18 mouse cellular contexts compared by ENCODE assay signal in the genomic region with DNA sequence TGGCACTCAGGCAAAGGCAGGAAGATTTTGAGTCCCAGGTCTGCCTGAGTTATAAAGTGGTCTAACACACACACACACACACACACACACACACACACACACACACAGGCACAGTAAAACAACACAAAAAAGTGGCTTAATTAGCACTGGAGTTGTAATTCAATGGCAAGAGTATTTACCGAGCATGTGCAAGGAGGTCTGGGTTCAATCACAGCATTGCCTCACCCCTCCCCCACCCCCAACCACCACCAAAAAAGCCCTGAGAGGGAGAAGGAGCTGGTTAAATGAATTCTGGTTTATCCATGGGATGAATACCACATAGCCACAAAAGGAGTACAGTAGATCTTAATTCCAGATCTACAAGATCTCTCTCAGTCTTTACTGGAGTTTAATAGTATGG.
DNase-seq lines count a peak whose midpoint lies in the region; ATAC-seq and TF ChIP-seq lines count a peak whose summit lies in the region.
"Had no signal": no experiment of that assay in that cellular context is flagged by ENCODE, and none has a peak within 500 bp of the region (broad histone marks: within the 10 kb centered on the region; RNA-seq: fewer than 3 reads in every experiment).

No protein-coding gene starts in this region.

- no peak overlapping the region for H3K9ac ChIP-seq in forebrain, embryonic 14.5 days (ENCODE audit: low read length)
- no peak overlapping the region for H3K9ac ChIP-seq in forebrain, embryonic 11.5 days (ENCODE audit: low read length)
- no peak overlapping the region for H3K9ac ChIP-seq in heart, embryonic 16.5 days (ENCODE audit: low read length)
- no peak overlapping the region for H3K9ac ChIP-seq in embryonic facial prominence, embryonic 11.5 days (replicated peaks; ENCODE audit: low read length)

- ATAC-seq in forebrain, embryonic 14.5 days: no peak
- no peak for ATAC-seq in forebrain, embryonic 11.5 days (replicated peaks; ENCODE audit: low FRiP score)
- no peak for ATAC-seq in heart, embryonic 16.5 days (replicated peaks; ENCODE audit: extremely low read depth, insufficient read depth, low FRiP score)
- no peak for ATAC-seq in embryonic facial prominence, embryonic 11.5 days (replicated peaks; ENCODE audit: insufficient number of reproducible peaks, low FRiP score, low TSS enrichment, low read depth)
- ATAC-seq: activated CD4-positive, CD25-positive, alpha-beta regulatory T cell, adult 4 months; inflammation-experienced regulatory T-cells, adult 6 months had no signal

- no peak for DNase-seq in forebrain, embryonic 14.5 days (ENCODE audit: low spot score)
- DNase-seq in forebrain, embryonic 11.5 days (ENCODE audit: low spot score): no peak
- DNase-seq in heart, postnatal 25 days (ENCODE audit: low spot score): no peak
- DNase-seq in embryonic facial prominence, embryonic 11.5 days (ENCODE audit: low spot score): peak; percentile 61
- no peak for DNase-seq in urinary bladder, adult 2 months (ENCODE audit: low spot score)
- DNase-seq: adrenal gland, postnatal 25 days; cerebellum, adult 2 months; gastrocnemius, postnatal 14 days; kidney, adult 9 months; lung, adult 2 months; lung, postnatal 4 days; thymus, postnatal 36 days had no signal

- H3K4me1 ChIP-seq in forebrain, embryonic 14.5 days (ENCODE audit: control insufficient read depth, insufficient read depth, low read length): peaks cover 6% of the 10 kb centered on the region; the same call in 1 of the 2 replicates
- H3K4me1 ChIP-seq in forebrain, embryonic 11.5 days (replicated peaks; ENCODE audit: control insufficient read depth, insufficient read depth, low read length): peaks cover 8% of the 10 kb centered on the region; the same call in 1 of the 2 replicates
- H3K4me1 ChIP-seq in heart, embryonic 16.5 days (ENCODE audit: control insufficient read depth, insufficient read depth, low read length): peaks cover 47% of the 10 kb centered on the region
- no peaks in the 10 kb centered on the region; the same call in 1 of the 2 replicates for H3K4me1 ChIP-seq in embryonic facial prominence, embryonic 11.5 days (ENCODE audit: control insufficient read depth, insufficient read depth, low read length)

- no peaks in the 10 kb centered on the region for H3K27me3 ChIP-seq in forebrain, embryonic 14.5 days (replicated peaks; ENCODE audit: control insufficient read depth, insufficient read depth, low read length)
- no peaks in the 10 kb centered on the region for H3K27me3 ChIP-seq in forebrain, embryonic 11.5 days (ENCODE audit: control insufficient read depth, insufficient read depth, low read length)
- no peaks in the 10 kb centered on the region for H3K27me3 ChIP-seq in heart, embryonic 16.5 days (ENCODE audit: control insufficient read depth, insufficient read depth, low read length)
- no peaks in the 10 kb centered on the region for H3K27me3 ChIP-seq in embryonic facial prominence, embryonic 11.5 days (ENCODE audit: control insufficient read depth, insufficient read depth, low read length)
- no peaks in the 10 kb centered on the region for H3K27me3 ChIP-seq in myocyte (ENCODE audit: control insufficient read depth, insufficient read depth, insufficient read length)

- H3K4me3 ChIP-seq in forebrain, embryonic 14.5 days (ENCODE audit: low read depth, low read length): no peak overlapping the region
- no peak overlapping the region for H3K4me3 ChIP-seq in forebrain, embryonic 11.5 days (ENCODE audit: low read depth, low read length)
- H3K4me3 ChIP-seq in heart, embryonic 16.5 days (ENCODE audit: low read length): no peak overlapping the region
- H3K4me3 ChIP-seq in embryonic facial prominence, embryonic 11.5 days (ENCODE audit: low read depth, low read length): no peak overlapping the region
- H3K4me3 ChIP-seq in myocyte: no peak overlapping the region
- H3K4me3 ChIP-seq: hindbrain, embryonic 10.5 days; midbrain, embryonic 10.5 days had no signal

- peaks cover 5% of the 10 kb centered on the region for H3K79me2 ChIP-seq in myocyte (ENCODE audit: control insufficient read depth, insufficient read depth)

- no peak for TF ChIP-seq POLR2A in myocyte (IDR thresholded peaks at IDR 0.05; ENCODE audit: insufficient read length, low read depth)

- no peaks in the 10 kb centered on the region for H3K36me3 ChIP-seq in forebrain, embryonic 14.5 days (ENCODE audit: control insufficient read depth, insufficient read depth, low read length)
- no peaks in the 10 kb centered on the region for H3K36me3 ChIP-seq in forebrain, embryonic 11.5 days (ENCODE audit: control insufficient read depth, insufficient read depth, low read length)
- H3K36me3 ChIP-seq in heart, embryonic 16.5 days (ENCODE audit: control insufficient read depth, insufficient read depth): no peaks in the 10 kb centered on the region
- H3K36me3 ChIP-seq in embryonic facial prominence, embryonic 11.5 days (replicated peaks; ENCODE audit: control insufficient read depth, insufficient read depth, low read depth, low read length): no peaks in the 10 kb centered on the region
- H3K36me3 ChIP-seq in myocyte (ENCODE audit: control insufficient read depth, insufficient read depth): no peaks in the 10 kb centered on the region

- H3K9me3 ChIP-seq in forebrain, embryonic 14.5 days (replicated peaks; ENCODE audit: control insufficient read depth, low read length): no peaks in the 10 kb centered on the region
- H3K9me3 ChIP-seq in forebrain, embryonic 11.5 days (ENCODE audit: control insufficient read depth, low read length): no peaks in the 10 kb centered on the region
- H3K9me3 ChIP-seq in heart, embryonic 16.5 days (replicated peaks; ENCODE audit: control insufficient read depth, low read length): no peaks in the 10 kb centered on the region
- H3K9me3 ChIP-seq in embryonic facial prominence, embryonic 11.5 days (replicated peaks; ENCODE audit: control insufficient read depth, low read length): no peaks in the 10 kb centered on the region
- H3K9me3 ChIP-seq: hindbrain, embryonic 10.5 days; midbrain, embryonic 10.5 days had no signal

- 8% methylated on average over 1 of the region's 1 CpGs for WGBS in forebrain, embryonic 14.5 days
- 25% methylated on average over 1 of the region's 1 CpGs for WGBS in forebrain, embryonic 11.5 days
- 14% methylated on average over 1 of the region's 1 CpGs for WGBS in heart, embryonic 16.5 days
- 10% methylated on average over 1 of the region's 1 CpGs for WGBS in embryonic facial prominence, embryonic 11.5 days

- H3K4me2 ChIP-seq in forebrain, embryonic 14.5 days (ENCODE audit: low read length): no peak overlapping the region
- H3K4me2 ChIP-seq in forebrain, embryonic 11.5 days (ENCODE audit: low read depth, low read length, severe bottlenecking): no peak overlapping the region
- H3K4me2 ChIP-seq in heart, embryonic 16.5 days (ENCODE audit: low read depth, low read length): no peak overlapping the region
- no peak overlapping the region for H3K4me2 ChIP-seq in embryonic facial prominence, embryonic 11.5 days (ENCODE audit: low read depth, low read length)
- H3K4me2 ChIP-seq in myocyte (ENCODE audit: low read depth): peak overlapping the region; percentile 66

- H3ac ChIP-seq in myocyte (ENCODE audit: control insufficient read depth, insufficient read length): no peak overlapping the region

- 0 out of 2 replicates have a peak overlapping the region, but pooled peaks have one; percentile 18 for H3K27ac ChIP-seq in forebrain, embryonic 14.5 days (ENCODE audit: low read depth, low read length)
- no peak overlapping the region for H3K27ac ChIP-seq in forebrain, embryonic 11.5 days (ENCODE audit: low read depth, low read length)
- peak overlapping the region; percentile 62; the same call in 1 of the 2 replicates for H3K27ac ChIP-seq in heart, embryonic 16.5 days (ENCODE audit: low read length)
- H3K27ac ChIP-seq in embryonic facial prominence, embryonic 11.5 days (replicated peaks; ENCODE audit: low read depth, low read length): no peak overlapping the region
- H3K27ac ChIP-seq: hindbrain, embryonic 10.5 days; midbrain, embryonic 10.5 days had no signal

- intact Hi-C loops in heart, postnatal 25 days (cut with DNase I): loop anchor here (10.0 kb wide), 1 partner anchor 1665 kb away; the partner anchor contains the start of gene Mnt

TF ChIP-seq in myocyte, 11 proteins besides CTCF, POLR2A, EP300 and RAD21:
- TF ChIP-seq USF1 (IDR thresholded peaks at IDR 0.05; ENCODE audit: low read depth) (no peak), TCF3 (IDR thresholded peaks at IDR 0.05; ENCODE audit: insufficient read length, low read depth) (no peak), MYOG (IDR thresholded peaks at IDR 0.05; ENCODE audit: control insufficient read depth in 1 of 3, insufficient read depth in 1 of 3, insufficient read length in 2 of 3, low read depth in 2 of 3) (no peak), E2F4 (IDR thresholded peaks at IDR 0.05; ENCODE audit: insufficient read depth) (no peak), MYOD1 (IDR thresholded peaks at IDR 0.05; ENCODE audit: control insufficient read depth in 1 of 3, insufficient read length in 2 of 3, low read depth in 2 of 3) (no peak), TCF12 (IDR thresholded peaks at IDR 0.05; ENCODE audit: insufficient read depth, poor library complexity, severe bottlenecking) (no peak), CEBPB (IDR thresholded peaks at IDR 0.05; ENCODE audit: insufficient read depth, poor library complexity, severe bottlenecking) (no peak), MAX (IDR thresholded peaks at IDR 0.05; ENCODE audit: low read depth) (no peak), REST (IDR thresholded peaks at IDR 0.05; ENCODE audit: insufficient read depth, insufficient read length) (no peak), SRF (IDR thresholded peaks at IDR 0.05; ENCODE audit: control insufficient read depth, insufficient read length, low read depth) (no peak), POLR2AphosphoS2 (IDR thresholded peaks at IDR 0.05; ENCODE audit: insufficient read length, low read depth) (no peak)

Comparison
In these comparisons a context has a peak if more than half of its experiments do, and no peak if none do; other contexts are left out.
1. H3K27ac ChIP-seq: peak in forebrain, embryonic 14.5 days (single experiment) and heart, embryonic 16.5 days (single experiment); none in forebrain, embryonic 11.5 days (single experiment) and embryonic facial prominence, embryonic 11.5 days (single experiment).